Mouse (Mus musculus) forebrain, embryonic 14.5 days (tissue): ENCODE data around the gene Wdr3. TPM values are rescaled to one million over a fixed set of nuclear protein-coding genes. Genes with fewer than 3 reads are reported as not detected.

Experiments used
- polyA plus RNA-seq: library from polyadenylated mRNA; unstranded; fragments of >200 nt; fragmentation: Nextera tagmentation; extraction: Ambion mirVana; gene quantifications from 2 replicates; pipeline ENCODE4 v1.2.1, GENCODE M21; 2014

Wdr3 gene
- polyA plus RNA-seq, 1 experiment from 2014 or later = 43.7 TPM

Other genes starting within 250 kb of the Wdr3 start
- 46.6 and 51.3 TPM in 2 replicates for gene Gdap2, start within 50 bp of the Wdr3 start, polyA plus RNA-seq